Mouse (Mus musculus): ENCODE data around the gene Zyg11a. TPM values are rescaled to one million over a fixed set of nuclear protein-coding genes. Genes with fewer than 3 reads are reported as not detected.
A peak's percentile ranks its signal among the peaks of the same experiment; 100 is the strongest.
"Not testable (repeated sequence)": the region's sequence is repeated elsewhere in the genome, so short reads cannot be mapped to it uniquely, and the experiment has no call there.

Gene Zyg11a
- polyA plus RNA-seq, 1 experiment from 2014 or later: not detected

DNA sequence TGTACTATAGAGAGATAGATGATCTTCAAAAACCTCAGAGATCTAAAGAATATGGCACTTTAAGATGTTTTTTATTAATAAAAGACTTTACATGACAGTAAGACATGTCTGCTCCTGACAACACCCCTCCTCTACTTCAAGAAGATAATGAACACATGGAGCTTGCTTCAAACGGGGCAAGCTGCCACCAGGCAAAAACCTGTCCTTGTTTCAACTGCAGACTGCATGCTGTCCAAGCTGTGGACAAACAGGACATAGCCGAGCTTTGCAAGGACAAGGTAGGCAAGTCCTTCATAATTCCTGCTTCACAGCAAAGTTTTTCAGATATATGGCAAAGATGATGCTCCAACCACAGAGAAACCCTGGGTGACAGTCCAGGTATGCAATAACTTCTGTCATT is 18.6 kb downstream of the Zyg11a start:
- Histone ChIP-seq H3K9ac (no peak overlapping the region), H3K4me1 (replicated peaks) (0 out of 2 replicates have a peak, but pooled peaks cover 3% of the 10 kb centered on the region), H3K4me3 (no peak overlapping the region), H3K4me2 (no peak overlapping the region), H3K27me3 (replicated peaks) (no peaks in the 10 kb centered on the region), H3K27ac (ENCODE audit: poor library complexity, severe bottlenecking) (no peak overlapping the region), H3K36me3 (no peaks in the 10 kb centered on the region), H3K9me3 (replicated peaks) (no peaks in the 10 kb centered on the region)
- WGBS: 48% methylated on average over 2 of the region's 2 CpGs
- ATAC-seq (ENCODE audit: insufficient number of reproducible peaks, low FRiP score): no peak

DNA sequence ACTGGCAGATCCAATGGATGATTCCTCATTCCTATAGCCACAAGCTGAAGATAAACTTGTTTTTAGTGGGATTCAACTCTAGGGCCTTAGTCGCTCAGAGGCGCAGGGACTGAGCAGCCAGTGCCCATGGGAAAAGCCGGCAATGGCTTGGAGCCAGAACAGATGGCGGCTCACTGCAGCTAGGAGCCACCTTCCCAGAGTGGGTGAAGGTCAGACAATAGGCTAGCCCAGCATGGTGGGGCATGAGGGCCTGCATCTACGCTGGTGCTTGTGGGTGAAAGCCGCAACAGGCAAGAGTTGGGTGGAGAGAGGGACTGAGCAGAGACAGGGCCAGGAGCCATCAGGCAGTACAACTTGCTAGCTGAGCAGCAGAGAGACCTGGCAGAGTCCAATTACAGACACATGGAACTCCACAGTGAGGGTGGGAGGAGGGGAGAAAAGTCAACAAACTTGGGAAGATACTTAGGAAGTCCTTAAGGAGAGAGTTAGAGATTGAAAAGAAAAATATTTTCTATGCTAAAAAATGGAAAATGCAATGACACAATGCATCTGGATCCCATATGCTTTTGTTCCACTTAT is 21.5 kb downstream of the Zyg11a start:
- Histone ChIP-seq H3K36me3 (no peaks in the 10 kb centered on the region), H3K27me3 (replicated peaks) (no peaks in the 10 kb centered on the region)
- WGBS: 59% methylated on average over 6 of the region's 6 CpGs

GRCm38 (mm10) chr4:108192821-108193323 is 25.0 kb downstream of the Zyg11a start:
- H3K4me1 ChIP-seq (replicated peaks): 0 out of 2 replicates have a peak, but pooled peaks cover 3% of the 10 kb centered on the region
- ATAC-seq (ENCODE audit: insufficient number of reproducible peaks, low FRiP score): no peak
- no peaks in the 10 kb centered on the region for H3K36me3 ChIP-seq
- WGBS: 69% methylated on average over 2 of the region's 2 CpGs
- H3K9me3 ChIP-seq (replicated peaks): no peaks in the 10 kb centered on the region
- H3K4me3 ChIP-seq: no peak overlapping the region
- H3K27ac ChIP-seq (ENCODE audit: poor library complexity, severe bottlenecking): no peak overlapping the region
- H3K27me3 ChIP-seq (replicated peaks): no peaks in the 10 kb centered on the region
- H3K9ac ChIP-seq: no peak overlapping the region
- H3K4me2 ChIP-seq: no peak overlapping the region

More for the DNA sequence above, 21.5 kb downstream of the Zyg11a start:
- no peak overlapping the region for H3K27ac ChIP-seq (ENCODE audit: poor library complexity, severe bottlenecking)
- H3K4me3 ChIP-seq: no peak overlapping the region
- no peak overlapping the region for H3K9ac ChIP-seq
- no peak for ATAC-seq (ENCODE audit: insufficient number of reproducible peaks, low FRiP score)
- no peaks in the 10 kb centered on the region for H3K9me3 ChIP-seq (replicated peaks)
- H3K4me2 ChIP-seq: no peak overlapping the region
- H3K4me1 ChIP-seq (replicated peaks): 0 out of 2 replicates have a peak, but pooled peaks cover 3% of the 10 kb centered on the region

- no peak overlapping the region for H3K27ac ChIP-seq (ENCODE audit: poor library complexity, severe bottlenecking)
- no peaks in the 10 kb centered on the region for H3K4me1 ChIP-seq (replicated peaks)
- H3K27me3 ChIP-seq (replicated peaks): no peaks in the 10 kb centered on the region
- no peaks in the 10 kb centered on the region for H3K9me3 ChIP-seq (replicated peaks)
- no peak overlapping the region for H3K4me3 ChIP-seq
- no peak overlapping the region for H3K9ac ChIP-seq
- no peak overlapping the region for H3K4me2 ChIP-seq
- no peaks in the 10 kb centered on the region for H3K36me3 ChIP-seq
- no peak for ATAC-seq (ENCODE audit: insufficient number of reproducible peaks, low FRiP score)
- 59% methylated on average over 1 of the region's 1 CpGs for WGBS
Measured at GRCm38 (mm10) chr4:108182278-108182677, 35.6 kb downstream of the Zyg11a start.

DNA sequence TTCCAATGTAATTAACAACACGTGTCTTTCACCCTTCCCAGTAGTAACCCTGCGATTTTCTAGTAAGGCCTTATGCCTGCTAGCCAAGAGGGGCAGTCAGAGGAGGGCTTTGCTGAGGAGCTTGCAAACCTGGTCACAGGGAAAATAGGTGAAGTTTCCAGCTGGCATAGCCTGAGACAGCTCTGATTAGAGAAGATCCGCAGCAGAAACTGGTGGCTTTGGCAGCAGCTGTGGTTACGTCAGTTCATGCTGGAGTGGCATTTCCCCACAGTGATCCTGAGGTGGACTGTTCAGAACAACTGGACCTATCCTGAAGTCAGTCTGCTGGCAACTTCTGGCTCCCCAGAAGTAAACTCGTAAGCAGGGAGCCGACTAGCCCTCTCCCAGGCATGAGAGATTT is 49.8 kb downstream of the Zyg11a start:
- Histone ChIP-seq H3K4me3 (no peak overlapping the region), H3K4me1 (replicated peaks) (no peaks in the 10 kb centered on the region), H3K27ac (ENCODE audit: poor library complexity, severe bottlenecking) (no peak overlapping the region), H3K36me3 (0 out of 2 replicates have a peak, but pooled peaks cover 4% of the 10 kb centered on the region), H3K9ac (no peak overlapping the region), H3K4me2 (no peak overlapping the region), H3K9me3 (replicated peaks) (no peaks in the 10 kb centered on the region), H3K27me3 (replicated peaks) (no peaks in the 10 kb centered on the region)
- 80% methylated on average over 6 of the region's 6 CpGs for WGBS
- no peak for ATAC-seq (ENCODE audit: insufficient number of reproducible peaks, low FRiP score)

- Histone ChIP-seq H3K9me3 (replicated peaks) (no peaks in the 10 kb centered on the region), H3K27ac (ENCODE audit: poor library complexity, severe bottlenecking) (no peak overlapping the region), H3K4me1 (replicated peaks) (no peaks in the 10 kb centered on the region), H3K36me3 (0 out of 2 replicates have a peak, but pooled peaks cover 4% of the 10 kb centered on the region), H3K4me3 (no peak overlapping the region), H3K9ac (no peak overlapping the region), H3K27me3 (replicated peaks) (no peaks in the 10 kb centered on the region), H3K4me2 (no peak overlapping the region)
- 71% methylated on average over 4 of the region's 4 CpGs for WGBS
- no peak for ATAC-seq (ENCODE audit: insufficient number of reproducible peaks, low FRiP score)
Measured at GRCm38 (mm10) chr4:108166874-108167273, 51.0 kb downstream of the Zyg11a start.

DNA sequence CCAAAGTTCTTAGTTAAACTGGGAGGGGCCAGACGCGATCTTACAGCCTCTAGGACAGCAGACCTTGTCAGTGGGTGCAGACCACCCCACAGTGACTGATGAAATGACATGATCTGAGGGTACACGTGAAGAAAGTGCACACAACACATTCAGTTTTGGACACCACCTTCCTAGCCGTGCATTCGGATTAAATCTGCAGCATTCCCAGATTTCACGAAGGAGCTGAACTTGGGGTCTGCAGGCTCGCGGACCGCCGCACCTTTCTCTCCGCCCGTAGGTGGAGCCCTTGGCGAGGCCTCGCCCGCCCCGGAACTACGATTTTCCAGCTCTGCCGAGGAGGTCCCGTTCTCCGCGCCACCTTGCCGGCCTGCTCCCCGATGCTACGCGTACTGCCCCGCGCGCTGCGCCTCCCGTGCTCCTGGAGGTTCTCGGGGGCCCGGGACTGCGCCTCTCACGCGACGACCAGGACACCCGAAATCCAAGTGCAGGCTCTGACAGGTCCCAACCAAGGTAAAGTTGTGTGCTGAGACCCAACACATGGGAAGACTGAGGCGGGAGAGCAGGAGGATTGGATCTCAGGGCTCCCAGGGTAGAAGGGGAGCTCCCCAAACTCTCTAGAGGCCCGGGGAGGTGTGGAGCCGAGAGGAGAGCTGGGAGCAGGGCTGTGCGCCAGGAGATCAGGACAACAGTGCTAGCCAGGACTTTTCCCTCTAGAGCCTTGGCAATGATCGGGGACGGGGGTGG is 52.5 kb downstream of the Zyg11a start, which contains the start of gene Echdc2:
Gene Echdc2, plus strand, starts transcription at position 286 of the 744 bp plus-strand sequence.
- Histone ChIP-seq H3K9ac (peak within 1 kb of the TSS; percentile 75), H3K27me3 (replicated peaks) (no peaks in the 10 kb centered on the region), H3K27ac (ENCODE audit: poor library complexity, severe bottlenecking) (no peak within 1 kb of the TSS), H3K4me2 (peak within 1 kb of the TSS; percentile 84), H3K36me3 (no peaks in the 10 kb centered on the region), H3K4me3 (peak within 1 kb of the TSS; percentile 63), H3K4me1 (replicated peaks) (no peaks in the 10 kb centered on the region), H3K9me3 (replicated peaks) (no peaks in the 10 kb centered on the region)
- ATAC-seq (ENCODE audit: insufficient number of reproducible peaks, low FRiP score): no peak
- WGBS: under 1% methylated on average over 43 of the region's 43 CpGs

DNA sequence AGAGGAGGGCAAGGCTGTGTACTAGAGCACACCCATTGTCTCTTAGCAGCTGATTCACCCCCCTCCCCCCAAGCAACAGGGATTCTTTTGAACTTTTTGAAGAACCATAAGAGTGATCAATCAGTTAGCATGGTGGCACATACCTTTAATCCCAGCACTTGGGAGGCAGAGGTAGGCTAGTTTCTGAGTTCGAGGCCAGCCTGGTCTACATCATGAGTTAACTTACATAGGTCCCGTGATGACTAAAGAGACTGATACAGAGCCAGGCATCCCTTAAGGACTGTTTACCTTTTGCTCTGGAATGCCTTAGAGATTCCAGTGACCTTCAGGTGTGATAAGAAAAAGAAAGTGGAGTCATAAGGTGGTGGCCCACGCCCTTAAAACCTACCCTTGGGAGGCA is 54.6 kb downstream of the Zyg11a start:
- Histone ChIP-seq H3K9me3 (replicated peaks) (no peaks in the 10 kb centered on the region), H3K27me3 (replicated peaks) (no peaks in the 10 kb centered on the region), H3K4me1 (replicated peaks) (no peaks in the 10 kb centered on the region), H3K4me3 (no peak overlapping the region), H3K27ac (ENCODE audit: poor library complexity, severe bottlenecking) (no peak overlapping the region), H3K9ac (no peak overlapping the region), H3K4me2 (no peak overlapping the region), H3K36me3 (no peaks in the 10 kb centered on the region)
- no peak for ATAC-seq (ENCODE audit: insufficient number of reproducible peaks, low FRiP score)
- WGBS: 82% methylated on average over 3 of the region's 3 CpGs

DNA sequence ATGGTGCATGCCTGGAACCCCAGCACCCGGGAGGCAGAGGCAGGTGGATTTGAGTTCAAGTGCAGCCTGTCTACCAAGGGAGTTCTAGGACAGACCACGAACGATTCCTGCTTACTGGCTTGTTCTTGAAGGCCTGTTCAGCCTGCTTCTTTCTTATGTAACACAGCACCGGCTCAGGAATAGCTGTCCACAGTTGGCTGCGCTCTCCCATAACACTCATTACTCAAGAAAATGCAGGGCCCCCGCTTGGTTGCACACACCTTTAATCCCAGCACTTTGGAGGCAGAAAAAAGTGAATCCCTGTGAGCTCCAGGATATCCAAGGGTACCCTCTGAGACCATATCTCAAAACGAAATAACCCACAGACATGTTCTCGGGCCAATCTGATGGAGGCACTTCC is 55.9 kb downstream of the Zyg11a start:
- Histone ChIP-seq H3K4me3 (no peak overlapping the region), H3K36me3 (no peaks in the 10 kb centered on the region), H3K27me3 (replicated peaks) (no peaks in the 10 kb centered on the region), H3K9me3 (replicated peaks) (no peaks in the 10 kb centered on the region), H3K4me1 (replicated peaks) (no peaks in the 10 kb centered on the region), H3K27ac (ENCODE audit: poor library complexity, severe bottlenecking) (no peak overlapping the region), H3K9ac (no peak overlapping the region), H3K4me2 (no peak overlapping the region)
- WGBS: 81% methylated on average over 8 of the region's 8 CpGs
- no peak for ATAC-seq (ENCODE audit: insufficient number of reproducible peaks, low FRiP score)

GRCm38 (mm10) chr4:108155141-108155540 is 62.7 kb downstream of the Zyg11a start:
- H3K36me3 ChIP-seq; ATAC-seq (ENCODE audit: insufficient number of reproducible peaks, low FRiP score): not testable (repeated sequence)
- 73% methylated on average over 1 of the region's 1 CpGs for WGBS

DNA sequence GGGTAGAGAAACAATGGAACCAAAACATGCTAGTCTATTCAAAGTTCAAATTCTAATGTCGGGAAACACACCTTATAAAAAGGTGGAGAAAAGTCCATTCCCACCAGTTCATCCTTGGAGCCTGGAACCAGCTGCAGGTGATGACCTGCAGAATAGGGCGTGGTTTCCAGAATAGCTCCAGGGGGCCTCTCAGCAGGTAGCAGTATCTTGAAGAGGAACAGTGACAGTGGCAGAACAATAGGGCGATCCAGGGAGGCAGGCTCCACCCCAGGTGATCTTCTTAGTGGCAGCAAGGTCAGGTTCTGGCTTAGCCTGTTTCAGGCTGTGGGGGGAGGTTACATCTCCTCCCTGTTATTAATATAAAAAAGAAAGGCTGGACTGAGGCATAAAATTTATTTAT is 72.3 kb downstream of the Zyg11a start:
- H3K36me3 ChIP-seq; H3K4me2 ChIP-seq; ATAC-seq (ENCODE audit: insufficient number of reproducible peaks, low FRiP score); H3K27ac ChIP-seq (ENCODE audit: poor library complexity, severe bottlenecking); H3K9me3 ChIP-seq (replicated peaks); H3K4me1 ChIP-seq (replicated peaks); H3K27me3 ChIP-seq (replicated peaks); H3K4me3 ChIP-seq; H3K9ac ChIP-seq: not testable (repeated sequence)
- 37% methylated on average over 3 of the region's 3 CpGs for WGBS

More at GRCm38 (mm10) chr4:108155141-108155540, 62.7 kb downstream of the Zyg11a start:
- H3K27ac ChIP-seq (ENCODE audit: poor library complexity, severe bottlenecking); H3K4me2 ChIP-seq; H3K4me3 ChIP-seq; H3K9me3 ChIP-seq (replicated peaks); H3K4me1 ChIP-seq (replicated peaks); H3K9ac ChIP-seq; H3K27me3 ChIP-seq (replicated peaks): not testable (repeated sequence)
